Mouse (Mus musculus): Measurements from ENCODE around the gene Zdhhc8.

Zdhhc8 gene

GRCm38 (mm10) chr16:18234671-18235388 lies at the start of gene Zdhhc8:
Zdhhc8 (minus strand) TSS chr16:18235136.
- in situ Hi-C loops (cut with MseI, MboI) = no loop called here

- in situ Hi-C loops (cut with MseI, MboI) = no loop called here
These were observed 40.2 kb upstream of the Zdhhc8 start for GRCm38 (mm10) chr16:18275166-18275565.

DNA sequence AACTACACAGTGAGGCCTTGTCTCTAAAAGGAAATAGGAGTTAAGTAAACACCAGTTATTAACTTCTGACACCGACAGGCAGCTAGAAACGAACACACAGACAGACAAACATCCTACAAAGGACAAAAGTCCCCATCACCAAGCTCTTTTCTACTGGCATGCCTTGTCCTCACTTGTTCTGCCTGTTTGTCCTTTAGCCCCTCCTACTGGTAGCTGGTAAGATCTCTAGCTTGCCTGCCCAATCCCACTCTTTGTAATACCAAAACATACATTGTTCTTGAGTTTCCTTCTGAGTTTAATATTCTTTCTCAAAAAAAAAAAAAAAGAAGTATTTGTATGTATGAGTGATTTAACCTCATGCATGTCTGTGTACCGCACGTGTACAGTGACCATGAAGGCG lies 33.2 kb upstream of the Zdhhc8 start:
- in situ Hi-C loops (cut with MseI, MboI) = no loop called here

GRCm38 (mm10) chr16:18265024-18265423 lies 30.1 kb upstream of the Zdhhc8 start:
- in situ Hi-C loops (cut with MseI, MboI) = no loop called here

GRCm38 (mm10) chr16:18258221-18258620 lies 23.3 kb upstream of the Zdhhc8 start, which contains the start of gene Gm49776:
Gm49776 (minus strand) TSS chr16:18258321.
- in situ Hi-C loops (cut with MseI, MboI) = no loop called here

GRCm38 (mm10) chr16:18253866-18254265 lies 18.9 kb upstream of the Zdhhc8 start:
- in situ Hi-C loops (cut with MseI, MboI) = no loop called here

- in situ Hi-C loops (cut with MseI, MboI) = no loop called here
These were observed 17.8 kb upstream of the Zdhhc8 start for GRCm38 (mm10) chr16:18252736-18253135.

DNA sequence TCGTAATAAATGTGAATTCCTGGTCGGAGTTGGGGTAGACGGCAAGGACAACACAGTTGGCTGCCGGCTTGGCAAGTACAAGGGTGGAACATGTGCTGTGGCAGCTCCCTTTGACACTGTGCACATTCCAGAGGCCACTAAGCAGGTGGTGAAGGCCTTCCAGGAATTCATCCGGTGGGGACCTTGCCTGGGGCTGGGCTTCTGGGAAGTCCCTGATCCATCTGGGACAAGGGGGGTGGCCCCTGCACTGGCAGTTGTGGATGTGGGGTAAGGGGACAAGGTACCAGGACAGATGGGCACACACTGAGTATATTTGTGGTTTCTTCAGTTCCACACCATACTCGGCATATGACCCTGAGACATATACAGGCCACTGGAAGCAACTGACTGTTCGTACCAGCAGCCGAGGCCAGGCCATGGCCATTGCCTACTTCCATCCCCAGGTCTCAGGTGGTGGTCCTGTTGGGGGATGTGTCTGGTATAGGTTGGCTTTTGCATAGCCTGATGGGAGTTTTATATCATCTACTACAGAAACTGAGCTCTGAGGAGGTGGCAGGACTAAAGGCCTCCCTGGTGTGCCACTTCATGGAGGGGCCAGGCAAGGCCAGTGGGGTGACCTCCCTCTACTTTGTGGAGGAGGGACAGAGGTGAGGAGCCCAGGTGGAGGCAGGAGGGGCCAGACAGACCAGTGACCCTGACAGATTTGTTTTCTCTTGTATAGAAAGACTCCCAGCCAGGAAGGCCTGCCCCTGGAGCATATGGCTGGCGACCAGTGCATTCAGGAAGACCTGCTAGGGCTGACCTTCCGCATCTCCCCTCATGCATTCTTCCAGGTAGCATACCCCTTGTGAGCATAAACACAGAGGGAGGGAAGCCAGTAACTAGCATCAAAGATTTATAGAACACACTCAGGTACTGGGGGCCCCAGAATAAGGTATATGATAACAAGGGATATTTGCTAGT lies 16.2 kb upstream of the Zdhhc8 start:
- in situ Hi-C loops (cut with MseI, MboI) = no loop called here

DNA sequence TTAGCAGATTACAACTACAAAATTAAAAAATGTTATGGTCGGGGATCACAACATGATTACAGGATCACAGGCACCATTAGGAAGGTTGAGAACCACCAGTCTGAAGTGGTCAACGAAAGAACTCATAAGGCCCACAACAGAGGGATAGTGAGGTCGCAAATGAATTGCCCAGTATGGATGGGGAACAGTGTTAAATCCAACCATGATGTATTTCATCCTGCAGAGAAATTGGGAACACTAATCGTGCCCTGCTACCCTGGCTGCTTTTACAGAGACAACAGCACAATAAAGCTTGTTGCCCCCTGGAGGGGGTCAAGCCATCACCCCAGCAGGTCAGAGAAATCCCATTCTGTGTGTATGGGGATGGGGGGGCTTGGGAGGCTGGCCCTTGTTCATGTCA lies 15.3 kb upstream of the Zdhhc8 start:
- in situ Hi-C loops (cut with MseI, MboI) = no loop called here

- in situ Hi-C loops (cut with MseI, MboI) = no loop called here
These were observed 14.5 kb upstream of the Zdhhc8 start for GRCm38 (mm10) chr16:18249364-18249967.

- in situ Hi-C loops (cut with MseI, MboI) = no loop called here
These were observed 13.8 kb upstream of the Zdhhc8 start, which contains the start of the genes Trmt2a and Ranbp1 for GRCm38 (mm10) chr16:18248433-18249363. Trmt2a (plus strand) TSS chr16:18248679. Ranbp1 (minus strand) TSS chr16:18248732.

GRCm38 (mm10) chr16:18247521-18248399 lies 12.8 kb upstream of the Zdhhc8 start:
- in situ Hi-C loops (cut with MseI, MboI) = no loop called here

DNA sequence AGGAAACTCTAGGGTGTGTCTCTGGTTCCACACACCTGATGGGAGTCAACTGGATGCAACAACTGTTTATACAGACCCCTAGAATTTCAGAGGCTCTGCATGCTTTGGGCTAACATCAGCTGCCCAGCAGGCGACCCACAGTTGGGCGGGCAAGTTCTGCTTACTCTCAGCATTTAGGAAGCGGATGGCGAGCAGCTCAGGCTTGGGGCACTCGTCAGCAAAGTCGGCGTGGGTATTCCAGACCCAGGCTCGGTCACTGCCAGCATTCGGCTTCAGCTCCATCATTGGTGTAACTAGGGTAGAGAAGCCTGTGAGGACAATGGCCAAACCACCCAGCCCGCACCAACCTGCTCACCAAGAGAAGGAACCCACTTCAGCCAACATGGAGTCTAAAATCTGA lies 6.6 kb upstream of the Zdhhc8 start:
- in situ Hi-C loops (cut with MseI, MboI) = no loop called here

DNA sequence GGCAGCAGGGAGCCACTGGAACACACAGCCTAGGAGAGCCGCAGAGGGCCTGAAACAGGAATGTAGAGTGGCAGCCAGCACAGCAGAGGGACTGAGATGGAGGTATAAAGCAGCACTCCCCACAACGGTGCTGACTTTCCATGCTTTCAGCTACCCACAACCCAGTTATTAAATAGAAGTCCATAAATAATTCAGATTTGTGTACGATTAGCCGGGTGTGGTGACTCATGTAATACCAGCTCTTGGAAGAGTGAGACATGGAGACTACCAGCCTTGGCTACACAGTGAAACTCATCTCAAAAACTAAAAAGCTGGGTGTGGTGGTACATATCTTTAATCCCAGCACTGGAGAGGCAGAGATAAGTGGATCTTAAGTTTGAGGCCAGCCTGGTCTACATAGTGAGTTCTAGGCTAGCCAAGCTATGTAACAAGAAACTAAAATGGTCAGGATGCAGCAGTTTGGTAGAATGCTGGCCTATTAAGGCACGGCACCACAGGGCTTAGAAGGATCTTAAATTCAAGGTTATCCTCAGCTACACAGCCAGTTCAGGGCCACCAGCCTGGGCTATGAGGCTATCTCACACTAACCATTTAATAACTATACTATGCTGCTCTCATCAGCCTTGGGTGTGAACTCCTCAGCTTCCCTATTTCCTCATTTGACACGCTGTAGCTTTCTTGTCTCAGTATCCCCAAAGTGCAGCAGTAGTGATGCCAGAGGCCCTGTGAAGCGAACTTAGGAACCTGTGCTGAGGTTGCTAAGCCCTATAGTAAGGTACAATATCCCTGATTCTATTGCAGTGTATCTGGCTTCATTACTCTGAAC lies 2.0 kb upstream of the Zdhhc8 start:
- in situ Hi-C loops (cut with MseI, MboI) = no loop called here

- in situ Hi-C loops (cut with MseI, MboI) = no loop called here
These were observed 591 bp upstream of the Zdhhc8 start for GRCm38 (mm10) chr16:18235389-18236065.

- in situ Hi-C loops (cut with MseI, MboI) = no loop called here
These were observed 841 bp downstream of the Zdhhc8 start for GRCm38 (mm10) chr16:18233919-18234670.

GRCm38 (mm10) chr16:18233451-18233850 lies 1.5 kb downstream of the Zdhhc8 start:
- in situ Hi-C loops (cut with MseI, MboI) = no loop called here

GRCm38 (mm10) chr16:18231451-18231850 lies 3.5 kb downstream of the Zdhhc8 start:
- in situ Hi-C loops (cut with MseI, MboI) = no loop called here

Measured in mouse trophoblast stem cell (cell line).